In genomic region chr5:91843044-91843443, GRCm38 (mm10) we compare ENCODE assay signal across 18 mouse cellular contexts.
DNase-seq lines count a peak whose midpoint lies in the region; ATAC-seq lines count a peak whose summit lies in the region.
"Had no signal": no experiment of that assay in that cellular context is flagged by ENCODE, and none has a peak within 500 bp of the region (broad histone marks: within the 10 kb centered on the region; RNA-seq: fewer than 3 reads in every experiment).

No protein-coding gene starts in this region.

- 62% methylated on average over 4 of the region's 4 CpGs for WGBS in embryonic facial prominence, embryonic 11.5 days
- WGBS in neural tube, embryonic 15.5 days = 93% methylated on average over 4 of the region's 4 CpGs
- WGBS in heart, embryonic 10.5 days = 80% methylated on average over 4 of the region's 4 CpGs

- H3K4me3 ChIP-seq in embryonic facial prominence, embryonic 11.5 days (ENCODE audit: low read depth, low read length) = no peak overlapping the region
- H3K4me3 ChIP-seq in neural tube, embryonic 15.5 days (replicated peaks) = no peak overlapping the region
- H3K4me3 ChIP-seq in heart, embryonic 10.5 days = no peak overlapping the region
- H3K4me3 ChIP-seq: erythroblast, embryonic 14.5 days; heart, adult 2 months; midbrain, embryonic 12.5 days; myocyte; stomach, embryonic 15.5 days had no signal

- DNase-seq in embryo, embryonic 11 days = peak; percentile 20
- DNase-seq in embryo, embryonic 9.5 days (ENCODE audit: extremely low spot score) = no peak
- peak; percentile 33 to 62 for DNase-seq in layer of hippocampus, adult 18-20 months (ENCODE audit: low spot score in 2 of 2)
- no peak for DNase-seq in layer of hippocampus, postnatal 10 days (ENCODE audit: low spot score in 2 of 2)
- DNase-seq in embryonic facial prominence, embryonic 11.5 days (ENCODE audit: low spot score) = peak; percentile 71
- peak; percentile 30 for DNase-seq in layer of hippocampus, adult 9-11 months
- DNase-seq in heart, embryonic 10.5 days (ENCODE audit: low spot score) = no peak
- DNase-seq: adrenal gland, postnatal 36 days; cerebellum, postnatal 25 days; heart, adult 2 months; kidney, adult 9 months; lung, postnatal 36 days; spleen, adult 18-20 months had no signal

- H3K27me3 ChIP-seq in embryonic facial prominence, embryonic 11.5 days (ENCODE audit: control insufficient read depth, insufficient read depth, low read length) = no peaks in the 10 kb centered on the region
- H3K27me3 ChIP-seq in neural tube, embryonic 15.5 days (replicated peaks) = no peaks in the 10 kb centered on the region
- no peaks in the 10 kb centered on the region for H3K27me3 ChIP-seq in heart, embryonic 10.5 days (ENCODE audit: insufficient read depth, poor library complexity, severe bottlenecking)
- H3K27me3 ChIP-seq: midbrain, embryonic 12.5 days; stomach, embryonic 15.5 days had no signal

- H3K9me3 ChIP-seq in embryonic facial prominence, embryonic 11.5 days (replicated peaks; ENCODE audit: control insufficient read depth, low read length) = no peaks in the 10 kb centered on the region
- no peaks in the 10 kb centered on the region for H3K9me3 ChIP-seq in neural tube, embryonic 15.5 days (replicated peaks)
- no peaks in the 10 kb centered on the region for H3K9me3 ChIP-seq in heart, embryonic 10.5 days
- H3K9me3 ChIP-seq: midbrain, embryonic 12.5 days; stomach, embryonic 15.5 days had no signal

- H3K36me3 ChIP-seq in embryonic facial prominence, embryonic 11.5 days (replicated peaks; ENCODE audit: control insufficient read depth, insufficient read depth, low read depth, low read length) = no peaks in the 10 kb centered on the region
- H3K36me3 ChIP-seq in neural tube, embryonic 15.5 days = no peaks in the 10 kb centered on the region
- H3K36me3 ChIP-seq in heart, embryonic 10.5 days = no peaks in the 10 kb centered on the region
- H3K36me3 ChIP-seq: midbrain, embryonic 12.5 days; stomach, embryonic 15.5 days had no signal

- no peak overlapping the region for H3K9ac ChIP-seq in embryonic facial prominence, embryonic 11.5 days (replicated peaks; ENCODE audit: low read length)
- H3K9ac ChIP-seq in neural tube, embryonic 15.5 days (replicated peaks) = no peak overlapping the region
- H3K9ac ChIP-seq: midbrain, embryonic 12.5 days; stomach, embryonic 15.5 days had no signal

- no peak overlapping the region for H3K4me2 ChIP-seq in embryonic facial prominence, embryonic 11.5 days (ENCODE audit: low read depth, low read length)
- no peak overlapping the region for H3K4me2 ChIP-seq in neural tube, embryonic 15.5 days
- H3K4me2 ChIP-seq: midbrain, embryonic 12.5 days; stomach, embryonic 15.5 days had no signal

- H3K27ac ChIP-seq in embryonic facial prominence, embryonic 11.5 days (replicated peaks; ENCODE audit: low read depth, low read length) = peak overlapping the region; percentile 3; the same call in 1 of the 2 replicates
- no peak overlapping the region for H3K27ac ChIP-seq in neural tube, embryonic 15.5 days (replicated peaks)
- H3K27ac ChIP-seq in heart, embryonic 10.5 days = no peak overlapping the region
- H3K27ac ChIP-seq: heart, adult 2 months; midbrain, embryonic 12.5 days; stomach, embryonic 15.5 days had no signal

- H3K4me1 ChIP-seq in embryonic facial prominence, embryonic 11.5 days (ENCODE audit: control insufficient read depth, insufficient read depth, low read length) = no peaks in the 10 kb centered on the region
- H3K4me1 ChIP-seq in neural tube, embryonic 15.5 days = no peaks in the 10 kb centered on the region
- H3K4me1 ChIP-seq in heart, embryonic 10.5 days = 0 out of 2 replicates have a peak, but pooled peaks cover 4% of the 10 kb centered on the region
- H3K4me1 ChIP-seq: midbrain, embryonic 12.5 days had no signal

- no peak; the same call in 1 of the 2 replicates for ATAC-seq in embryonic facial prominence, embryonic 11.5 days (replicated peaks; ENCODE audit: insufficient number of reproducible peaks, low FRiP score, low TSS enrichment, low read depth)
- ATAC-seq in neural tube, embryonic 15.5 days (ENCODE audit: low FRiP score) = no peak

Comparison
In these comparisons a context has a peak if more than half of its experiments do, and no peak if none do; other contexts are left out.
1. DNase-seq: peak in embryo, embryonic 11 days (single experiment), layer of hippocampus, adult 18-20 months (2 of 2), embryonic facial prominence, embryonic 11.5 days (single experiment) and layer of hippocampus, adult 9-11 months (single experiment); none in embryo, embryonic 9.5 days (single experiment), layer of hippocampus, postnatal 10 days (0 of 2) and heart, embryonic 10.5 days (single experiment).